Mouse (Mus musculus): ENCODE measurements at regions not wholly inside any gene's neighbourhood (a gene's known extent, or its start where the extent isn't known, plus 50 kb on each side); places are given as distances from the start of the nearest gene placed in this dataset.

- no peaks in the 10 kb centered on the region for H3K4me1 ChIP-seq (replicated peaks)
- no peak overlapping the region for H3K27ac ChIP-seq
- 70% methylated on average over 7 of the region's 7 CpGs for whole genome bisulfite sequencing
- no peaks in the 10 kb centered on the region for H3K36me3 ChIP-seq
- H3K9me3 ChIP-seq, result no peaks in the 10 kb centered on the region
- no peak for DNase-seq (ENCODE audit: low spot score)
- no peak overlapping the region for H3K4me3 ChIP-seq
- H3K27me3 ChIP-seq (ENCODE audit: insufficient read depth, poor library complexity, severe bottlenecking), result no peaks in the 10 kb centered on the region
Measured at GRCm38 (mm10) chr16:51169294-51169693, 578.3 kb upstream of the Ccdc54 start.

GRCm38 (mm10) chr16:51160768-51161167 lies 569.8 kb upstream of the Ccdc54 start:
- H3K27me3 ChIP-seq (ENCODE audit: insufficient read depth, poor library complexity, severe bottlenecking), result no peaks in the 10 kb centered on the region
- no peaks in the 10 kb centered on the region for H3K4me1 ChIP-seq (replicated peaks)
- no peak overlapping the region for H3K27ac ChIP-seq
- H3K4me3 ChIP-seq, result no peak overlapping the region
- H3K9me3 ChIP-seq, result no peaks in the 10 kb centered on the region
- H3K36me3 ChIP-seq, result no peaks in the 10 kb centered on the region
- 88% methylated on average over 5 of the region's 5 CpGs for WGBS
- no peak for DNase-seq (ENCODE audit: low spot score)

GRCm38 (mm10) chr16:51138575-51138974 lies 547.6 kb upstream of the Ccdc54 start:
- WGBS, result 92% methylated on average over 7 of the region's 7 CpGs

GRCm38 (mm10) chr16:51119835-51120234 lies 528.9 kb upstream of the Ccdc54 start:
- H3K4me3 ChIP-seq, result no peak overlapping the region
- peaks cover 10% of the 10 kb centered on the region for H3K4me1 ChIP-seq (replicated peaks)
- no peak for DNase-seq (ENCODE audit: low spot score)
- H3K27me3 ChIP-seq (ENCODE audit: insufficient read depth, poor library complexity, severe bottlenecking), result no peaks in the 10 kb centered on the region
- 89% methylated on average over 1 of the region's 1 CpGs for WGBS
- no peaks in the 10 kb centered on the region for H3K36me3 ChIP-seq
- no peaks in the 10 kb centered on the region for H3K9me3 ChIP-seq
- H3K27ac ChIP-seq, result no peak overlapping the region

More at GRCm38 (mm10) chr16:51138575-51138974, 547.6 kb upstream of the Ccdc54 start:
- no peak overlapping the region for H3K27ac ChIP-seq
- H3K27me3 ChIP-seq (ENCODE audit: insufficient read depth, poor library complexity, severe bottlenecking), result no peaks in the 10 kb centered on the region
- H3K9me3 ChIP-seq, result no peaks in the 10 kb centered on the region
- H3K4me1 ChIP-seq (replicated peaks), result no peaks in the 10 kb centered on the region
- DNase-seq (ENCODE audit: low spot score), result no peak
- no peak overlapping the region for H3K4me3 ChIP-seq
- H3K36me3 ChIP-seq, result no peaks in the 10 kb centered on the region

- DNase-seq (ENCODE audit: low spot score), result peak; percentile 3
- 55% methylated on average over 3 of the region's 3 CpGs for WGBS
Measured at GRCm38 (mm10) chr16:51118365-51118764, 527.4 kb upstream of the Ccdc54 start.

GRCm38 (mm10) chr16:51117836-51118235 lies 526.9 kb upstream of the Ccdc54 start:
- peaks cover 10% of the 10 kb centered on the region for H3K4me1 ChIP-seq (replicated peaks)
- H3K9me3 ChIP-seq, result no peaks in the 10 kb centered on the region
- H3K27me3 ChIP-seq (ENCODE audit: insufficient read depth, poor library complexity, severe bottlenecking), result no peaks in the 10 kb centered on the region
- no peak overlapping the region for H3K27ac ChIP-seq
- 25% methylated on average over 5 of the region's 5 CpGs for WGBS
- no peaks in the 10 kb centered on the region for H3K36me3 ChIP-seq
- H3K4me3 ChIP-seq, result no peak overlapping the region
- DNase-seq (ENCODE audit: low spot score), result peak; percentile 6

More at GRCm38 (mm10) chr16:51118365-51118764, 527.4 kb upstream of the Ccdc54 start:
- no peaks in the 10 kb centered on the region for H3K36me3 ChIP-seq
- H3K9me3 ChIP-seq, result no peaks in the 10 kb centered on the region
- H3K27me3 ChIP-seq (ENCODE audit: insufficient read depth, poor library complexity, severe bottlenecking), result no peaks in the 10 kb centered on the region
- H3K27ac ChIP-seq, result no peak overlapping the region
- H3K4me1 ChIP-seq (replicated peaks), result peaks cover 10% of the 10 kb centered on the region
- no peak overlapping the region for H3K4me3 ChIP-seq

- H3K9me3 ChIP-seq, result no peaks in the 10 kb centered on the region
- H3K4me1 ChIP-seq (replicated peaks), result no peaks in the 10 kb centered on the region
- DNase-seq (ENCODE audit: low spot score), result no peak
- no peaks in the 10 kb centered on the region for H3K27me3 ChIP-seq (ENCODE audit: insufficient read depth, poor library complexity, severe bottlenecking)
- no peaks in the 10 kb centered on the region for H3K36me3 ChIP-seq
- no peak overlapping the region for H3K4me3 ChIP-seq
- H3K27ac ChIP-seq, result no peak overlapping the region
Measured at GRCm38 (mm10) chr16:51109864-51110263, 518.9 kb upstream of the Ccdc54 start.

- Histone ChIP-seq H3K4me3 (no peak overlapping the region), H3K4me1 (replicated peaks) (no peaks in the 10 kb centered on the region), H3K27ac (no peak overlapping the region), H3K36me3 (no peaks in the 10 kb centered on the region), H3K27me3 (ENCODE audit: insufficient read depth, poor library complexity, severe bottlenecking) (no peaks in the 10 kb centered on the region), H3K9me3 (no peaks in the 10 kb centered on the region)
- whole genome bisulfite sequencing, result 87% methylated on average over 4 of the region's 4 CpGs
- no peak for DNase-seq (ENCODE audit: low spot score)
Measured at GRCm38 (mm10) chr16:51107421-51107820, 516.5 kb upstream of the Ccdc54 start.

- no peak for DNase-seq (ENCODE audit: low spot score)
- H3K9me3 ChIP-seq, result no peaks in the 10 kb centered on the region
- H3K27me3 ChIP-seq (ENCODE audit: insufficient read depth, poor library complexity, severe bottlenecking), result no peaks in the 10 kb centered on the region
Measured at GRCm38 (mm10) chr16:51086556-51086955, 495.6 kb upstream of the Ccdc54 start.

GRCm38 (mm10) chr16:51080146-51080545 lies 489.2 kb upstream of the Ccdc54 start:
- DNase-seq (ENCODE audit: low spot score), result no peak
- H3K36me3 ChIP-seq, result no peaks in the 10 kb centered on the region
- no peak overlapping the region for H3K27ac ChIP-seq
- H3K4me3 ChIP-seq, result no peak overlapping the region
- no peaks in the 10 kb centered on the region for H3K4me1 ChIP-seq (replicated peaks)
- no peaks in the 10 kb centered on the region for H3K27me3 ChIP-seq (ENCODE audit: insufficient read depth, poor library complexity, severe bottlenecking)
- no peaks in the 10 kb centered on the region for H3K9me3 ChIP-seq
- 78% methylated on average over 4 of the region's 4 CpGs for WGBS

More at GRCm38 (mm10) chr16:51086556-51086955, 495.6 kb upstream of the Ccdc54 start:
- Histone ChIP-seq H3K4me3 (no peak overlapping the region), H3K27ac (no peak overlapping the region), H3K4me1 (replicated peaks) (no peaks in the 10 kb centered on the region), H3K36me3 (no peaks in the 10 kb centered on the region)
- WGBS, result 90% methylated on average over 7 of the region's 7 CpGs

GRCm38 (mm10) chr16:51048650-51049049 lies 457.7 kb upstream of the Ccdc54 start:
- Histone ChIP-seq H3K4me3 (no peak overlapping the region), H3K9me3 (no peaks in the 10 kb centered on the region)
- 78% methylated on average over 2 of the region's 2 CpGs for WGBS

GRCm38 (mm10) chr16:51048169-51048568 lies 457.2 kb upstream of the Ccdc54 start:
- no peak for DNase-seq (ENCODE audit: low spot score)
- Histone ChIP-seq H3K36me3 (no peaks in the 10 kb centered on the region), H3K4me3 (no peak overlapping the region), H3K9me3 (no peaks in the 10 kb centered on the region), H3K27ac (no peak overlapping the region), H3K27me3 (ENCODE audit: insufficient read depth, poor library complexity, severe bottlenecking) (no peaks in the 10 kb centered on the region), H3K4me1 (replicated peaks) (no peaks in the 10 kb centered on the region)
- WGBS, result 86% methylated on average over 4 of the region's 4 CpGs

More at GRCm38 (mm10) chr16:51048650-51049049, 457.7 kb upstream of the Ccdc54 start:
- no peaks in the 10 kb centered on the region for H3K36me3 ChIP-seq
- H3K27ac ChIP-seq, result no peak overlapping the region
- H3K27me3 ChIP-seq (ENCODE audit: insufficient read depth, poor library complexity, severe bottlenecking), result no peaks in the 10 kb centered on the region
- H3K4me1 ChIP-seq (replicated peaks), result no peaks in the 10 kb centered on the region
- DNase-seq (ENCODE audit: low spot score), result no peak

GRCm38 (mm10) chr16:51041311-51041710 lies 450.4 kb upstream of the Ccdc54 start:
- H3K36me3 ChIP-seq, result no peaks in the 10 kb centered on the region
- H3K27ac ChIP-seq, result no peak overlapping the region
- 92% methylated on average over 4 of the region's 4 CpGs for WGBS
- H3K27me3 ChIP-seq (ENCODE audit: insufficient read depth, poor library complexity, severe bottlenecking), result no peaks in the 10 kb centered on the region
- DNase-seq (ENCODE audit: low spot score), result no peak
- no peak overlapping the region for H3K4me3 ChIP-seq
- H3K9me3 ChIP-seq, result no peaks in the 10 kb centered on the region
- no peaks in the 10 kb centered on the region for H3K4me1 ChIP-seq (replicated peaks)

GRCm38 (mm10) chr16:51002876-51003275 lies 411.9 kb upstream of the Ccdc54 start:
- Histone ChIP-seq H3K27ac (no peak overlapping the region), H3K4me3 (no peak overlapping the region), H3K36me3 (no peaks in the 10 kb centered on the region), H3K4me1 (replicated peaks) (no peaks in the 10 kb centered on the region), H3K27me3 (ENCODE audit: insufficient read depth, poor library complexity, severe bottlenecking) (no peaks in the 10 kb centered on the region), H3K9me3 (no peaks in the 10 kb centered on the region)
- DNase-seq (ENCODE audit: low spot score), result no peak

Measured in hindbrain, embryonic 10.5 days (tissue).